Mouse (Mus musculus): Measurements from ENCODE around the gene Kctd11.
A peak's percentile ranks its signal among the peaks of the same experiment; 100 is the strongest.
"Not testable (repeated sequence)": the region's sequence is repeated elsewhere in the genome, so short reads cannot be mapped to it uniquely, and the experiment has no call there.

The Kctd11 gene

GRCm38 (mm10) chr11:69881787-69882670 lies 823 bp upstream of the Kctd11 start:
- DNase-seq (ENCODE audit: low spot score in 2 of 2), result no peak

- DNase-seq (ENCODE audit: low spot score in 2 of 2), result peak; percentile 74 to 81
Measured at GRCm38 (mm10) chr11:69880506-69880852, 727 bp downstream of the Kctd11 start.

GRCm38 (mm10) chr11:69879711-69880110 lies 1.5 kb downstream of the Kctd11 start:
- no peak for DNase-seq (ENCODE audit: low spot score in 2 of 2)

GRCm38 (mm10) chr11:69878952-69879351 lies 2.3 kb downstream of the Kctd11 start:
- no peak for DNase-seq (ENCODE audit: low spot score in 2 of 2)

GRCm38 (mm10) chr11:69878399-69878798 lies 2.8 kb downstream of the Kctd11 start:
- no peak for DNase-seq (ENCODE audit: low spot score in 2 of 2)

- DNase-seq (ENCODE audit: low spot score in 2 of 2), result no peak
Measured at GRCm38 (mm10) chr11:69877878-69878277, 3.3 kb downstream of the Kctd11 start, which contains the start of gene Tmem95. Tmem95 (minus strand) TSS chr11:69878018.

- peak; percentile 80 to 83 for DNase-seq (ENCODE audit: low spot score in 2 of 2)
Measured at GRCm38 (mm10) chr11:69876867-69877266, 4.3 kb downstream of the Kctd11 start.

- DNase-seq (ENCODE audit: low spot score in 2 of 2), result peak in 1 of 2 experiments; percentile 39
Measured at GRCm38 (mm10) chr11:69876186-69876585, 5.0 kb downstream of the Kctd11 start.

- DNase-seq (ENCODE audit: low spot score in 2 of 2), result no peak
Measured at GRCm38 (mm10) chr11:69872451-69872850, 8.8 kb downstream of the Kctd11 start.

- DNase-seq (ENCODE audit: low spot score in 2 of 2), result no peak
Measured at GRCm38 (mm10) chr11:69871822-69872221, 9.4 kb downstream of the Kctd11 start.

- no peak for DNase-seq (ENCODE audit: low spot score in 2 of 2)
Measured at GRCm38 (mm10) chr11:69870289-69871069, 10.7 kb downstream of the Kctd11 start.

GRCm38 (mm10) chr11:69867335-69867734 lies 13.9 kb downstream of the Kctd11 start:
- no peak for DNase-seq (ENCODE audit: low spot score in 2 of 2)

- DNase-seq (ENCODE audit: low spot score in 2 of 2), result no peak
Measured at GRCm38 (mm10) chr11:69865561-69865960, 15.6 kb downstream of the Kctd11 start.

- DNase-seq (ENCODE audit: low spot score in 2 of 2), result no peak
Measured at GRCm38 (mm10) chr11:69864138-69864860, 16.9 kb downstream of the Kctd11 start.

- DNase-seq (ENCODE audit: low spot score in 2 of 2), result not testable (repeated sequence)
Measured at GRCm38 (mm10) chr11:69863729-69864128, 17.5 kb downstream of the Kctd11 start.

GRCm38 (mm10) chr11:69858113-69858998 lies 22.9 kb downstream of the Kctd11 start, which contains the start of gene Tnk1:
Tnk1 (minus strand) TSS chr11:69858730.
- no peak for DNase-seq (ENCODE audit: low spot score in 2 of 2)

GRCm38 (mm10) chr11:69855347-69855746 lies 25.9 kb downstream of the Kctd11 start:
- peak; percentile 56 to 64 for DNase-seq (ENCODE audit: low spot score in 2 of 2)

- DNase-seq (ENCODE audit: low spot score in 2 of 2), result no peak
Measured at GRCm38 (mm10) chr11:69854680-69855079, 26.5 kb downstream of the Kctd11 start.

- peak; percentile 71 to 82 for DNase-seq (ENCODE audit: low spot score in 2 of 2)
Measured at GRCm38 (mm10) chr11:69853994-69854393, 27.2 kb downstream of the Kctd11 start.

GRCm38 (mm10) chr11:69850754-69851153 lies 30.5 kb downstream of the Kctd11 start:
- DNase-seq (ENCODE audit: low spot score in 2 of 2), result no peak

- DNase-seq (ENCODE audit: low spot score in 2 of 2), result no peak
Measured at GRCm38 (mm10) chr11:69849884-69850283, 31.3 kb downstream of the Kctd11 start.
